In the genomic region with DNA sequence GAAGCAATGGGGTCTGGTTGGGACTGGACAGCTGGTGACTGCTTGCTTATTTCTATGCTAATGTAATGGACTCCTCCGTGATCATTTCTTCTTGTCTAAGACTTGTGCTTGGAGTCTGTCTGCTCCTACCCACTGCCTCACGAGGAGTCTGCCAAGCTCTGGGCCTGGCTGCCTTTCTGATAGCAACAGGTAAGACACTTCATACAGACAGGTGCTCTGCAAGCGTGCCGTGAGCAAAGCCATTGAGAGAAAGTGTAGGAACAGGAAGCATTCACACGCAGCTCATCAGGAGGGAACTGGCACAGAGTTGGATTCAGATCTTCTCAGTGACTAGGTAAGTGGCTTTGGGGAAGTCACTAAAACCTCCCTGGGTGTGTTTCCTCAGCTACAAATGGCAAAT, we compare ENCODE assay signal across 14 mouse cellular contexts. TPM values are rescaled to one million over a fixed set of nuclear protein-coding genes. Genes with fewer than 3 reads are reported as not detected.
"Had no signal": no experiment of that assay in that cellular context is flagged by ENCODE, and none has a peak within 500 bp of the region (broad histone marks: within the 10 kb centered on the region; RNA-seq: fewer than 3 reads in every experiment).

No protein-coding gene starts in this region.

- H3K36me3 ChIP-seq: midbrain, embryonic 10.5 days; midbrain, embryonic 12.5 days; neural tube, embryonic 13.5 days; neural tube, embryonic 15.5 days had no signal

- H3K4me3 ChIP-seq: midbrain, embryonic 10.5 days; midbrain, embryonic 12.5 days; myocyte; neural tube, embryonic 13.5 days; neural tube, embryonic 15.5 days had no signal

- DNase-seq: lung, postnatal 10 days; lung, postnatal 4 days; retina, postnatal 1 day; spleen, adult 18-20 months; thymus, adult 18-20 months; thymus, postnatal 14 days; thymus, postnatal 36 days had no signal

- H3K9me3 ChIP-seq: midbrain, embryonic 10.5 days; midbrain, embryonic 12.5 days; neural tube, embryonic 13.5 days; neural tube, embryonic 15.5 days had no signal

- H3K9ac ChIP-seq: lung, embryonic 14.5 days; midbrain, embryonic 12.5 days; neural tube, embryonic 13.5 days; neural tube, embryonic 15.5 days had no signal

- H3K27ac ChIP-seq: midbrain, embryonic 12.5 days; neural tube, embryonic 13.5 days; neural tube, embryonic 15.5 days had no signal

- H3K4me2 ChIP-seq: lung, embryonic 14.5 days; midbrain, embryonic 12.5 days; neural tube, embryonic 13.5 days; neural tube, embryonic 15.5 days had no signal

- H3K27me3 ChIP-seq: midbrain, embryonic 12.5 days; neural tube, embryonic 13.5 days; neural tube, embryonic 15.5 days had no signal

RNA-seq across cellular contexts. Expression of a gene that starts 57.6 kb away (rescaled TPM):
- total RNA-seq: megakaryocyte-erythroid progenitor cell, adult 5-6 weeks had no signal
